Mouse (Mus musculus) erythroblast, adult 5-6 weeks (primary cell): ENCODE measurements around the gene Als2cr12. TPM values are rescaled to one million over a fixed set of nuclear protein-coding genes. Genes with fewer than 3 reads are reported as not detected.
"Not testable (repeated sequence)": the region's sequence is repeated elsewhere in the genome, so short reads cannot be mapped to it uniquely, and the experiment has no call there.

Experiments used
- ATAC-seq: replicated peaks from 2 replicates; pipeline ENCODE4 v1.8.0; 2016; ENCODE audit warnings: moderate number of reproducible peaks, mild to moderate bottlenecking, moderate TSS enrichment, inconsistent platforms; ENCODE audit not compliant: poor library complexity, low FRiP score, severe bottlenecking
- total RNA-seq, 2 experiments: library from RNA; stranded (forward) in 1 of 2; stranded (reverse) in 1 of 2; fragments of 150-400 nt in 1 of 2; fragments of 200-764, 138-1000 nt in 1 of 2; gene quantifications; 2 replicates each; pipeline versions ENCODE4 v1.2.3 to v1.2.4; 2015 to 2017; ENCODE audit warnings: low replicate concordance in 2 of 2

Gene Als2cr12
- total RNA-seq (2015; ENCODE audit: low replicate concordance) = not detected in 2 replicates
- total RNA-seq (2017; ENCODE audit: low replicate concordance) = not detected in 2 replicates

DNA sequence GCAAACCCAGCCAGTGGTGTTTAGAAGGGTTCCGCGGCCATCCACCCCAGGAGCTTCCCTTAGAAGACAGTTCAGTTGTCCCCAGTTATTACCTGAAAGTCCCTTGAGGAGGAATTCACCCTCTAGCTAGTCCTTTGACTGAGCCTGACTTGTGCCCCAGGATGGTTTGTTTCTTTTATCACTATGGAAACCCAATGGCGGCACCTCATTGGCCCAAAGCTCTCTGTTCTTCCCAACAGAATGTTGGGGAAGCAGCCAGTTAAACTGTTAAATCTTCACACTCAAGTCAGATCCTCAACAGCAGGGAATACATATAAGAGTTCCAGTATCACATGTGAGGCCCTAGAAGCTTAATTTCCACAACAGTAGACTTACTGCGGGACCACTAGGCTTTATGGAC is at the start of gene Als2cr12:
Gene Als2cr12, minus strand, starts transcription at position 180 of the 400 bp plus-strand sequence.
- ATAC-seq = not testable (repeated sequence)

DNA sequence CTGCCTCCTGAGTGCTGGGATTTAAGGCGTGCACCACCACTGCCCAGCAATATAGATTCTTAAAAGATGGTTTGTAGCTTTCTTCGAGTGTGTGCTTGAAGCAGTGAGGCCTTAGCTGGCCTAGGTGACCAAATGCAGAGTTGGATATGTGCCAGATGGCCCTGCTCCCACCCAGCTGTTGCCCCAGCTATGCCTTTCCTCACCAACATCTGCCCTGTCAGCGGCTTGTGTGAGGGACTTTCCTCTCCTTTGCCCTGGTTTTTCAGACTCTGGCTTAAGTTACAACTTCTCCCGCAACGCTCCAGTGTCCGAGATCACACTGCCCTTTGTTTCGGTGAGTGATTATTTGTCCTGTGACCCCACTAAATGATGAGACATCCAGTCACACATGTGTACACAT is 48.9 kb upstream of the Als2cr12 start:
- no peak for ATAC-seq

DNA sequence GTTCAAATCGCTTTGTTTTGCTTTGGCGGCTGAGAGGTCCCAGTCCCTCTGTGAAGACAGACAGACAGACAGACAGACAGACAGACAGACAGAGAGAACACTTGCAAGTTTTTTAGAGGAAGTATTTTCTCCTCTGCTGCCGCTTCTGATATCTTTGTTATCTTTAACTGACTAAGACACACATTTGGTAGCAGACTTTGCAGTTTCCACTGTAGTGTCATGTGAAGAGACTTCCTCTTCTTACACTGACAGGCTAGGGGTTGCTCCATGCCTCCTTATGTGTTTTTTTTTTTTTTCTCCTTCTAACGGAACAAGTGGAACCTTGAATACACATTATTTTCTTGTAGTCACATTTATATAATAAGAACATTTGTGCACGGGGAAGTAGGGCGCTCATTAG is 47.5 kb upstream of the Als2cr12 start:
- ATAC-seq = no peak

DNA sequence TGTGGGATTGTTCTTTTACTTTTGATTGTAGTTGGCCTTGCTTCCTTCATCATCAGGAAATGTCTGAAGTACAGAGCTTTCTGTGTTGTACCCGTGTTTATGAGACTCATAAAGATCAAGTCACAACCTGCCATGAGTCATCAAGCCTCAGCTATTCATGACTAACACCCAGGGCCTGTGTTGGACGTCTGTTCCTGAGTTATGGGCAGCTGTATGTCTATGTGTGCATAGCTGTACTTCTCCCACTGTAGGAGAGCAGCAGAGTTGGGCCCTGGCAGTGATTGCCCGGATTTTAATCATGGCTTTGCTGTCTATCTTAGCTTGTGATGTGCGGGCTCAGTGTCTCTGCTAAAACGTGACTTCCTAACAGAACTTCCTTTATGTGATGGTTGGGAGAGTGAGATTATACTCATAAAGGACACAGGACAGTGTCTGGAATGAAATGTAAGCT is 46.8 kb upstream of the Als2cr12 start:
- no peak for ATAC-seq

DNA sequence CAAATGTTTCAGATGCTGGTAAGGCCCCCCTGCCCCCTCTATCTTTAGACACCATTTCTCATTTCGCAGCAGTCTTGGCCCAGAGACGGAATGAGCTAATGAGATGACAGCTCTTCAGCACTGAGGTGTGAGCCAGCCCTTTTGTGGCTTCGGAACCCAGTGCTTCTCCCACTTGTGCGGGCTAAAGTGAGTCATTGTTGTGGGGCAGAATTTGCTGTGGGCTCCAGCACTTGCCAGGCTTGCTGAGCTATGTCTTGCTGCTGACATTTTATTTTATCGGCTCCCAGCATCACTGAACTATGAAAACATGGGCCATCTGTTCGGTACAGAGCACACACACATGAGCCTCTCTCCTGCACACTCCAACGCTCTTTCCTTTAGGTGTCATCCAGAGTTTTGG is 43.7 kb upstream of the Als2cr12 start:
- no peak for ATAC-seq

DNA sequence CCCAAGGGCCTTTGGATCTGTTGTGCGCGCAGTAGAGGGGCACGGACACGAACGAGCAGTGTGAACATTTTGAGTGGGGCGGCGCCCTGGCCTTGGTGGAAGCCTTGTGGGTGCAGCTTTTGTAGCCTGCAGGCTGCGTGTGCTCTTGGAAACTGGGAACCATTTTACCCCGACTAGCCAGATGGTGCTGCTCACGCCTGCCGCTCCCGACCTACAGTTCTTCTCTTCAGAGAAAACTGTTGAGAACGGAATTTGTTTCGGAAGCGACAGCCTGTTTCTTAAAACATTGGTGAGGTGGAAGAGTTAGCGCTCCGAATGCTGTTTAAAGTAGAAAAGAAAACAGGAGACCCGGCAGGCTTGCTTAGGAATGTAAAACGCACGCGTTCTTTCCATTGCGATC is 41.2 kb upstream of the Als2cr12 start:
- no peak for ATAC-seq

DNA sequence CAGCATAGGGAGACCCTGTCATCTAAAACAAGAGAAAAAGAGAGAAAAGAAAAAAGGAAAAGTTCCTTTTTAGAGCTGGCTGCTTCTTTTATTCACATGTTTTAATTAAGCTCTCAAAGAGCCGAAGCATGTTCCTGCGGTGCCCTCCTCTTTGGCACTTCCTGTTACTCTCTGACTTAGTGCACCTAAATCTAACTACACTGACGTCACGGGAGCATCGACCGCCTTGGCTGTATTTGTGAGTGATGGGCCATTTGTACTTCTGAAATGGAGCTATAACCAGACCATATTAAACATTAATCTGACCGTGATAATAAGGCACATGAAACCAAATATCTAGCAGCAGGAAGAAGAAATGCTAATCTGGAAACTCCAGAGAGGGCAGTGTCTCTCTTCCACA is 40.2 kb upstream of the Als2cr12 start:
- ATAC-seq = no peak

DNA sequence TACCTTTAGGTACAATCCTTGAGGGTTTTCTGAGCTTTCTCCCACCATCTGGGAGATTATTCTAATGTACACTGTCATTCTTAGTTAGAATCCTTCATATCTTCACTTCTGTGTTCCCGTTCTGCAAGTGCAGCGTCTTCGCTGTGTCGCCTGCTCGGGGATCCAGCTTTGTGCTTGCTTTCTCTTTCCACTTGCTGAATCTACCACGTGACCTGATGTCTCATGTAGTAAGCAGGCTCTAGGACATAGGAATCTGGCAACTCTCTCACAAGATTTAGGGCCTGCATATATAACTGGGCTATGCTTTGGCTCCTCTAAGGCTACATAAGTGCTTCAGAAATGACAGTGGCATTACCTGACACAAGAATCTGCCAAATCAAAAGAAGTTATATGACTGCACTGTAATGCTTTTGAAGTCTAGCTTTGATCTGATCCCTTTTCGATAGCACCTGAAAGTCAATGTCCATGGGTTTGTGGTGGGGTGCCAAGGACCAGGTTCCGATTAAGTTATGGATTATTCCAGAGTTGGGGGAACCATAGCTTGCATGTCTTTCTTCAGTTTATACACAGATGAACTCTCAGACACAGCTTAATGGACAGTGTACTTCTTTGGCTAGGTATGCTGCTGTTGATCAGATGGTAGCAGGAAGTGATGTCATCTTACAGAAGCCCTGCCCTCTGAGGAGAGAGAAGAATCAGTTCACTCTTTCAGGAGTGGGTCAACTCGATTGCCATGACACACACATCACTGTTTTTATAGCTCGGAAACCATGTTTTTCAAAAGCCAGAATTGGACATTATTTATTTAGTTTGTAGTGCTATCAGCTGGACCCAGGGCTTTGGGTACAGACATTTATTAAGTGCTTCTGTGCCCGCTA is 38.5 kb upstream of the Als2cr12 start:
- ATAC-seq = no peak

DNA sequence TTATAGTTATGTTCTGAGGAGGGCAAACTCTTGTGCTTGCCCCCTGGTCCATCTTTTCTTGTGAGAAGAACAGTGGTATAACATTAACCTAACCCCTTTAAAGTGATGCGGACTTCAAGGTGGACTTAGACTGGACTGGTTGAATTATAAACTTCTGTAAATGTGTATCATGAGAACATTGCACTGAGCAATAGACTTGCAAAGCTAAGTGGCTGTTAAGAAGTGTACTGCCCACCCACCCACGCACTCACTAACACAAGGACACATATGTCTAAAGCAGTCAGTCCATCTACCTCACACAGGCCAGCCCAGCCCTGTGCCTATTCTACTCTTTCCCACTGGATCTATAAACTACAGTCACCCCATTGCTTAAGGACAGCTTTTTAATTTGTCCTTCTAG is 37.8 kb upstream of the Als2cr12 start:
- ATAC-seq = no peak

DNA sequence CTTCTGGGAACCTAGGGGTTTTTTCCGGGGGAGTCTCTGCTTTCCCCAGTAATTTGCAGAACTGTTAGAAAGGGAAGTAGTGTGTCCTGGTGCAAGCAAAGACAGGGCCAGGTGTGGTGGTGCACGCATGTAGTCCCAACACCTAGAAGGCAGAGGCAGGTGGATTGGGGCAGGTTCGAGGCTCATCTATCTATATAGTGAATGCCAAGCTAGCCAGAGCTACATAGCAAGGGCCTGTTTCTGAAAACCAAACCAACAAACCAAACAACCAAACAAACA is 32.7 kb upstream of the Als2cr12 start:
- ATAC-seq = no peak

DNA sequence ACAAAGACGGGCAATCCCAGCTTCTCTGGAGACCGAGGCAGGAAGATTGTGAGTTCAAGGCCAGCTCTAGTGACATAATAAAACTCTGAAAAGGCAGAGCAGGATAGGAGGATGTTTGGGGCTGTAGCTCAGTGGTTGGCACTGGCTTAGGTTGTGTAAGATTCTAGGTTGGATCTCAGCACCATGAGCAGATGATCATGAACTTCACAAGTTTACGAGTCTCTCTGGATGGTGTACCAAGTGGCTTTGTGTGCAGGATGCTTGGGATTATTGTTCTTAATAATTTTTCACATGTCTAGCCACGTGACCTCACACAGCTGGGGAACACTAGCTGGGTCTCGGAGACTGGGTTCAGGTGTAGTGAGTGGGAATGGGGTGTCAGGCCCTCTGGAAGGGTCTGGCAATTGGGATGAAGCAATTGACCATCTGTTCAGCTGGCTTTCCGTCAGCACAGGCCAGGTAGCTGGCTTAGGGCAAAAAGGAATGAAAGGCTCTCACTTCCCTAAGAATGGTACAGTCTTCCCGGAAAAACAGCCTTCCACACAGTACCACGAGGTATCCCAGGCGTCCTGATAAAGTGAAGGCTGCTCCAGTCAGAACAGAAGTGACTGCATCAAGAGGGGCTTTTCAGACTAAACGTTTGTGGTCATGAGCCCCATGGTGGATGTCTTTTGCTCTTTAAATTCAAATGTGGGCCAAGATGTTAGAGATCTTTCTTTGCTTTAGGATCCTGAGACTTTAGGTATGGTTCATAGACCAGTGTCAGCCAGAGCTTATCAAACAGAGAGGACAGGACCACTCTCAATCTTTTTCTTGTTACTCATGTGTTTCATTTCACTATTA is 32.2 kb upstream of the Als2cr12 start:
- ATAC-seq = no peak

DNA sequence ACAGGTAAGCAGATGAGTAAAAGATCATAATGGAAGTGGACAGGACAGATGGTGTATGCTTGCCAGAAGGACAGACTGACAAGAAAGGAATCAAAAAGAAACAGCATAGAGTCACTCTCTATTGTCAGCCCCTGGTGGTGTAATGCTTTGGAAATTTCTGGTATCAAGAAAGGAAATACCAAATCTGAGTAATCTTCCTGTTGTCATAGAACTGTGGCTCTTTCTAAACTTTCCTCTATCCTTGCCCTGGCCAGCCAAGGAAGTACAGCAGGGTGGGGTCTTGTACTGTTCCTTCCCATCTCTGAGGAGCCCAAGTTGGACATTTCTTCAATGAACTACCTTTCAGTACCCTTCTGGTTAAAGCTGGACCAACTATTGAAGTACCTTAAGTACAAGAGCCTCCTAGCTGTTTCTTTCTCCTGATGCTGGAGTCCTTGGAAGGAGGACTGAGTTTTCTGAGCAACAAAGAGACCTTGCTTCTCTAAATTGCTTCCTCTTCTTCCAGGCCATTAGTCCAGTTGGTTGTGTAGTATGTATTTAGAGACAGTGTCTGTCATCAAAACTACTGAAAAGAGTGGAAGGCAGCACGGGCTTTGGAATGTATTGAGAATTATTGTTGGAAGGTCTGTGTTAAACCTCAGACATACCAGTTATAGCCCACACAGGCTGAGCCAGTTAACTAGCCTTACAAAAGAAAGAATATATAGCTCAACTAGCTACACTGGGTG is 31.4 kb upstream of the Als2cr12 start:
- no peak for ATAC-seq

DNA sequence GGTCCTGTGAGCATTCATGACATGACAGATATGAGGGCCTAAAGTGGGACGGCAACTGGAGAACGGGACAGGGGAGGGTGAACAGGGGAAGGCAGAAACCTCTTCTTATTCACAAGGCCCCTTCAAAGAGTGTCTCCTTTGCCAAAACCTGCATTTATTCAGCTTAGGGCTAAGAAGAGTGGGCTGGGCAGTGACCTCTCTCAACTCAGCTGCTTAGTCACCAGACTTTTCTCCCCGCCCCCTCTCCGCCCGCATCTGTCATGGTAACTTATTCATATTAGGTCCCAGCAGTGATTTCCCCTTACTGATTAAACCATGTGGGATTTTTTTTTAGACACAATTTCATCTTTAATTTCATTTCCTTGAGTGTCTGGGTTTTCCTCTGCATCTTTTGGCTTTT is 30.0 kb upstream of the Als2cr12 start:
- no peak for ATAC-seq

DNA sequence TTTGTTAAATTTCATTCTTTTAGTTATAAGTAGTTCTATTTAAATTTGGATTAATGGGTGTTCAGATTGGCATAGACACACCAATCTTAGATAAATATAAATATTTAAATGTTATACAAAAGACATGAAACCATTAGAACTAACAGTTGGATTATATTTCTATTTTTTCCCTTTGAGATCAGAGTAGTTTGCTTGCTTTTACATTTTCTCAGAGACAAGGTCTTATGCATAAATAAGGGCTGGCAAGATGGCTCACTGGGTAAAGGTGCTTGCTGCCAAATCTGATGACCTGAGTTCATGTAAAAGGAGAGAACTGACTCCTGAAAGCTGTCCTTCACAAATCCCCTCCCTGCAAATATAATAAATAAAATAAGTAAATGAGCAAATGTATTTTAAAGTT is 29.3 kb upstream of the Als2cr12 start:
- no peak for ATAC-seq

DNA sequence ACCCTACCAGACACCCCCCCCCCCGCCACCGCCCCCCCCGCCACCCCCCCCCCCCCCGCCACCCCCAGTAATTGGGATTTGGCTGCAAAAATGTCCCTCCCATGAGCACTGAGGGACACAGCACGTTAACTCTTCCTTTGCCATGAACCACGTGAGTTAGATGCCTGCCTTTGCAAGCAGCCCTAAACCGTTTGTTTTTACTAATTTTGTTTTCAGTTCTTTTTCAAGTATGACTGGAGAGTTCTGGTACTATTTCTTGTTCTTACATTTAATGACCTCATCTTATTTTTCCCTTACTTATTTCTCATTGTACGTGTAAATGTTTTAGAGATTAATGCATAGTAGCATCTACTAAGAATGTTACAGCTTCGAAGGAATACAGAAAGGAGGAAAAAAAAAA is 28.7 kb upstream of the Als2cr12 start:
- no peak for ATAC-seq

DNA sequence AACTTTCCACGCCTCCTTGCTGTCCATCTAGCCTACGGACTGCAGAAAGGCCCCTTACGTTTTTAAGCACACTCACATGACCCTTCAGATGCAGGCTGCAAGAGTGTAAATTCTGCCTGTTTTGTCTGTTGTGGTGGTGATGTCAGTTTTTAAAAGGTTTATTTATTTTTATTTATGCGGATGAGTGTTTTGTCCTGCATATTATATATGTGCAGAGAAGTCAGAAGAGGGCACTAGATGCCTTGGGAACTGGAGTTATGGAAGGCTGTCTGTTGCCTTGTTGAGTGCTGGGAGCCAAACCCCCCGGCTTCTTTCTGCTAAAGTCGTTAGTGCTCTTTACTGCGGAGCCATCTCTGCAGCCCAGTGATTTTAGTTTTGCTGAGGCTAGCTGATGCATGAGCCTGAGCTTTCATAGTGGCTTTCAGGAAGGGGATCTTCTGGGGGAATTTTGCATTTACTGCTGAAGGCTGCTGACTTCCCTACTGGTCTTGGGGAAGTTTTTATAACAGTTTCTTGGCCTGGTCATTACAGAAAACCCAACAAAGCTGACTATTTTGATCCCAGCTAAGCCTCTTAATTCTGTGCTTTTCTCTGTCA is 28.1 kb upstream of the Als2cr12 start:
- no peak for ATAC-seq

DNA sequence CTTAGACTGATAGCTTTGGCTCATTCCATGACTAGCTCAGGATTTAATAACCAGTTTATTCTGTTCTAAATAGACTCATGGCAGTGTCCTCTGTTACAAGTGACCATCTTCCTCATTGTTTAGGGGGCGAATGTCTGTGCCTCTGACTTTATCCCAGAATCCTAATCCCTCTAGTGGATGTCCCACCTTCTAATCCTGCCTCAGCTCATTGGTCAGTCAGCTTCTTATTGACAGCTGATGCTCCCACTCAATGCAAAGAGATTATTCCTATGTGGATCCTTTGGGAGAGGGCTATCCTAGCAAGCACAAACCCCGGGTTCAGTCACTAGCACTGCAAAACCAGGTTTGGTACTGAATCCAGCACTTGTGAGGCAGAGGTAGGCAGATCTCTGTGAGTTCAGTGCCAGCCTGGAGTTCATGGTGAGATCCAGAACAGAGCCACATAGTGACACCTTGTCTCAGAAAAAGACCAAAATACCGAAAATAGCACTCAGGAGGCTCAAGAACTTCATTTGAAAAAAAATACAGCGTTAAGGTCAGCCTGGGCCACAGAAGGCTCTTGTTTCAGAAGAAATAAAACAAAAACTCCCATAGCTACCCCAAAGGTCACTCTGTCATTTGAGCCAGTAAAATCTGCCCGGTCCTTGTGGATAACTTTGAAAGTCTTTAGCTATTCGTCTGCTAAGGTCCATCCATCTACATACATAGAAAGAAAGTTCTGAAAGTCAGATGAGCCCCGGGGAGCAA is 27.4 kb upstream of the Als2cr12 start:
- no peak for ATAC-seq

DNA sequence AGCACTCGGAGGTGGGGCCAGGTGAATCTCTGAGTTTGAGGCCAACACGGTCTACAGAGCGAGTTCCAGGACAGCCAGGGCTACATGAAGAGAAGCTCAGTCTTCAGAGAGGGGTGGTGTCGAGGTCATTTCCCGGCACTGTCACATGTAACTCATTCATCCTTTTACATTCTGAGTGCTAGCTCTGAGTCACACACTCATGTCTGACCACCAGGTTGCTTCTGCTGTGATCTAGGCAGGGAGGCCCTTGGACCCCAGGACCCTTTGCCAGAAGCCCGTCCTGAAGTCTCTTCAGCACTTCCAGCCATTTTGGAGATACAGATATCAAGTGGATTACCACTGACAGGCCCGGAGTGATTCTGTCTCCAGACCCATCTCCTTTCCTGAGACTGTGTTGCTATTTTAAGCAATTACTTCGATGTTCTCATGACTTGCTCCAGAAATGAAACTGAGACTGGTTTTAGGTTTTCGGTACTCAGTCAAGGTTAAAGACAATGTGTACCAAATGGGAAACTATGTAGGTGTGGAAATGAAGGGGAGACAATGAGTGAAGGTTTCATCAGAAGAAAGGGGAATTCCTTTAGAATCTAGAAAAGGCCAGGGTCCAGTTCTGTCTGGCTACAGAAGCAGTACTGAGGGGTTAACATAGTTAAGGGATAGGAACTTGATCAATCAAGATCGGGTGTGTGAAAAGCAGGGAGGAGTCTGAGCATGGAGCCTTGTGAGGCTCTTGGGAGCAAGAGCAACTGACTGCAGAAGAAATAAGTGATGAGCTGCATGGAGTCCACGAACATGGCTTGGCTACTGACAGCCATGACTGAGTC is 26.5 kb upstream of the Als2cr12 start:
- no peak for ATAC-seq

DNA sequence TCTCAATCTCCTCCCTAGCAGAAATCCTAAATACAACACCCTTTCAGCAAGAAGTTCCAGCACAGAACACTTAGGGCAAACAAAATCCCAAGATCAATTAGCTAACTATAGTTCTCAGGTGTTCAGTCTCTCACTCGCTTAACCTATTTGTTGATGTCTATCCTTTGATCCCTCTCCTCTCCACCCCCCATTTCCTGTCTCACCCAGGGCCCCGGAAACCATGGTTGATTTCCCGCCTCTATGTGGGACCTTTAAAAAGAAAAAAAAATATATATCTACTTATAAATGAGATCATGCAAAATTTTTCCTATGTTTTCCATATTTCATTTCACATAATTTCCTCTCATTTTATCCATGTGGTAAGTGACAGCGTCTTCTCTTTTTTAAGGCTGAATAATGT is 25.2 kb upstream of the Als2cr12 start:
- ATAC-seq = no peak
